Mouse (Mus musculus): ENCODE measurements around the gene Acap1.
A peak's percentile ranks its signal among the peaks of the same experiment; 100 is the strongest.

GRCm38 (mm10) chr11:69883066-69883465, 12.3 kb downstream of the Acap1 start:
- TF ChIP-seq CTCF (IDR thresholded peaks at IDR 0.05; ENCODE audit: extremely low read depth, insufficient read depth, low read length) (0 out of 2 replicates have a peak, but pooled peaks have one; percentile 6), POLR2A (IDR thresholded peaks at IDR 0.05; ENCODE audit: extremely low read depth, insufficient read depth, low read length) (no peak)

All from cortical plate, adult 2 months (tissue).